In genomic region chr14:89076014-89076413, GRCm38 (mm10) we compare ENCODE assay signal across 19 mouse cellular contexts.
"Had no signal": no experiment of that assay in that cellular context is flagged by ENCODE, and none has a peak within 500 bp of the region (broad histone marks: within the 10 kb centered on the region; RNA-seq: fewer than 3 reads in every experiment).

No protein-coding gene starts in this region.

- H3K4me3 ChIP-seq: kidney, embryonic 15.5 days; limb, embryonic 12.5 days; limb, embryonic 15.5 days had no signal

- H3K36me3 ChIP-seq: kidney, embryonic 15.5 days; limb, embryonic 12.5 days; limb, embryonic 15.5 days had no signal

- H3K27me3 ChIP-seq: kidney, embryonic 15.5 days; limb, embryonic 12.5 days; limb, embryonic 15.5 days had no signal

- DNase-seq: kidney, adult 11 months; kidney, adult 8-10 months; kidney, postnatal 10 days; kidney, postnatal 36 days; layer of hippocampus, postnatal 36 days; left cerebral cortex, postnatal 4 days; liver, postnatal 0 days; lung, embryonic 14.5 days; lung, postnatal 10 days; lung, postnatal 4 days; midbrain, embryonic 14.5 days; thymus, postnatal 25 days had no signal

- H3K27ac ChIP-seq: kidney, embryonic 15.5 days; limb, embryonic 12.5 days; limb, embryonic 15.5 days; liver, embryonic 14.5 days; stomach, postnatal 0 days had no signal

- ATAC-seq: liver, postnatal 0 days had no signal

- H3K4me1 ChIP-seq: kidney, embryonic 15.5 days; limb, embryonic 12.5 days; limb, embryonic 15.5 days had no signal

- H3K4me2 ChIP-seq: kidney, embryonic 15.5 days; limb, embryonic 12.5 days; limb, embryonic 15.5 days; liver, embryonic 11.5 days; lung, embryonic 14.5 days; midbrain, embryonic 11.5 days had no signal

- H3K9ac ChIP-seq: kidney, embryonic 15.5 days; limb, embryonic 12.5 days; limb, embryonic 15.5 days; liver, embryonic 14.5 days; liver, postnatal 0 days; lung, embryonic 14.5 days had no signal

- H3K9me3 ChIP-seq: kidney, embryonic 15.5 days; limb, embryonic 12.5 days; limb, embryonic 15.5 days had no signal
